Mouse (Mus musculus) spleen, postnatal 10 days (tissue): Measurements from ENCODE around the gene Serpina3j.
"Not testable (repeated sequence)": the region's sequence is repeated elsewhere in the genome, so short reads cannot be mapped to it uniquely, and the experiment has no call there.

Source experiments
- DNase-seq, 2 experiments: peaks; one replicate each; pipeline ENCODE4 v3.0.0; 2021 to 2022; ENCODE audit warnings: low spot score in 2 of 2

Serpina3j gene

GRCm38 (mm10) chr12:104314253-104314652, at the start of gene Serpina3j:
Gene Serpina3j (plus strand): TSS chr12:104314553.
- no peak for DNase-seq

- no peak for DNase-seq
Observed at GRCm38 (mm10) chr12:104266374-104266773, 48.0 kb upstream of the Serpina3j start.

- no peak for DNase-seq
Observed at GRCm38 (mm10) chr12:104278216-104279055, 35.9 kb upstream of the Serpina3j start.

GRCm38 (mm10) chr12:104279056-104279435, 35.3 kb upstream of the Serpina3j start:
- DNase-seq = no peak

- DNase-seq = no peak
Observed at GRCm38 (mm10) chr12:104283380-104283779, 31.0 kb upstream of the Serpina3j start.

GRCm38 (mm10) chr12:104288336-104288735, 26.0 kb upstream of the Serpina3j start:
- no peak for DNase-seq

GRCm38 (mm10) chr12:104289872-104290271, 24.5 kb upstream of the Serpina3j start:
- DNase-seq = no peak

GRCm38 (mm10) chr12:104293963-104294362, 20.4 kb upstream of the Serpina3j start:
- DNase-seq = no peak

- no peak for DNase-seq
Observed at GRCm38 (mm10) chr12:104298049-104298448, 16.3 kb upstream of the Serpina3j start.

GRCm38 (mm10) chr12:104305991-104306390, 8.4 kb upstream of the Serpina3j start:
- DNase-seq = no peak

- DNase-seq = no peak
Observed at GRCm38 (mm10) chr12:104322454-104322853, 8.1 kb downstream of the Serpina3j start.

- DNase-seq = no peak
Observed at GRCm38 (mm10) chr12:104331701-104332100, 17.3 kb downstream of the Serpina3j start.

GRCm38 (mm10) chr12:104336873-104337272, 22.5 kb downstream of the Serpina3j start:
- DNase-seq = not testable (repeated sequence)

- DNase-seq = not testable (repeated sequence)
Observed at GRCm38 (mm10) chr12:104338226-104338625, 23.9 kb downstream of the Serpina3j start, which contains the start of the genes Serpina3k and Serpina3m. Gene Serpina3k (plus strand): TSS chr12:104338486. Gene Serpina3m (plus strand): TSS chr12:104338486.

- no peak for DNase-seq
Observed at GRCm38 (mm10) chr12:104338705-104339104, 24.4 kb downstream of the Serpina3j start.

- DNase-seq = not testable (repeated sequence)
Observed at GRCm38 (mm10) chr12:104342489-104342888, 28.1 kb downstream of the Serpina3j start.

GRCm38 (mm10) chr12:104345181-104345580, 30.8 kb downstream of the Serpina3j start:
- DNase-seq = no peak

- DNase-seq = no peak
Observed at GRCm38 (mm10) chr12:104345707-104346106, 31.4 kb downstream of the Serpina3j start.

- no peak for DNase-seq
Observed at GRCm38 (mm10) chr12:104347091-104347490, 32.7 kb downstream of the Serpina3j start.

- peak in 1 of 2 experiments; percentile 17 for DNase-seq
Observed at GRCm38 (mm10) chr12:104351812-104352211, 37.5 kb downstream of the Serpina3j start.

- no peak for DNase-seq
Observed at GRCm38 (mm10) chr12:104356006-104356405, 41.7 kb downstream of the Serpina3j start.

GRCm38 (mm10) chr12:104369986-104370385, 55.6 kb downstream of the Serpina3j start:
- DNase-seq = no peak
